Mouse (Mus musculus) CD4-positive, CD25-positive, alpha-beta regulatory T cell, adult 2 months (primary cell): ENCODE measurements at regions not wholly inside any gene's neighbourhood (a gene's known extent, or its start where the extent isn't known, plus 50 kb on each side); places are given as distances from the start of the nearest gene placed in this dataset.
"Not testable (repeated sequence)": the region's sequence is repeated elsewhere in the genome, so short reads cannot be mapped to it uniquely, and the experiment has no call there.

Source experiments
- DNase-seq: peaks from one replicate; pipeline ENCODE4 v3.0.0-alpha.2; 2012; ENCODE audit warnings: low read depth, low spot score

GRCm38 (mm10) chr2:72616412-72616811 is 140.5 kb downstream of the Cdca7 start:
- DNase-seq: no peak

GRCm38 (mm10) chr2:72619446-72619845 is 143.5 kb downstream of the Cdca7 start:
- DNase-seq: no peak

GRCm38 (mm10) chr2:72620182-72620652 is 144.3 kb downstream of the Cdca7 start:
- no peak for DNase-seq

DNA sequence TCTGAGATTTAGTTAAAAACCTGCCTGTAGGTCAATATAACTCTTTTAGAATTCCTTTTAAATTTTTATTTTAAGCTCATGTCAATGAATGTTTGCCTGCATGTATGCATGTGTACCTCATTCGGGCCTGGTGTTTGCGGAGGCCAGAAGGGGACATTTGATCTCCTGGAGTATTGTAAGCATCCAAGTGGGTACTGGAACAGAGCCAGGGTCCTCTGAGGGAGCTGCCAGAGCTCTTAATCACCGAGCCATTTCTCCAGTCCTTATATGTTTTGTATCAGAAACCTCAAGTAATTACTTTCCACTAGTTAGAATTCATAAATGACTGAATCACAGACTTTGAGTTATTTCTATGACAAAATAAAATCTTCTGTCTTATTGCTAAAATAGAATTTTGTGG is 152.0 kb downstream of the Cdca7 start:
- DNase-seq: no peak

DNA sequence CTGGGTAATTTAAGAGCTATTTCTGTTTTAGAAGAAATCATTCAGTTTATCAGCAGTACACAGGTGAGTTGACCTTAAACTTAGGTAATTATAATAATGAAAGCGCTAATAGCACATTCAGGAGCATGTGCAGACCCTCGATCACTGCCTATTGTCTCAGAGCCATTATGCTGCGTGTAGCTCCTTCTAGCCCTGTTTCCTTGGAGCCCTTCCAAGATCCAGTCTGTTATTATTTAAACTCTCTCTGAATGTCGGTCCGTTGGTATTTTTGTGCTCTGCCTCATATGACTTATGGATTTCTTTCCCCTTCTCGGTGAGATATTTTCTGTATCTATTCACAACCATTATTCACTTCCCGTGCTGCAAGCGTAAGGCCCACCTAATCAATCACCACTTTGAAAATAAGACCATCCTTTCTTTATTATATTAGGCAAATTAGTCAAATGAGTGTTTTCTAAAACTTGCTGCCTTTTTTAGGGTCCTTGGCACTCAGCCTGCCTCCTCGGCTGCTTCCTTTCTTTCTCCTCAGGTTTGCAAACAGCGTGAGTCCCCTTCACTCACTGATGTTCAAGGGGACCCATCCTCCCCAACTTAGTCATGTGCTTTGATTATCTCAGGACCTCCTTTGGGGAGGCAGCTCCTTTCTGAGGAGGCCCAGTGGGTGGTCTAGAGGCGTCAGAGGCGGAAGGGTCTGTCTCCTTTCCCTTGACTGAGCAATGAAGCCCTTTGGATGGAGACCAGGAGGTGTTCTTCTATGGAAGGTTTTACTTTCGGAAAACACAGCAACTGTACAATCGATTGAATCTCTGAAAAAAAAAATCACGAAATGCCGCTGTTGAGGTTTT is 152.9 kb downstream of the Cdca7 start:
- DNase-seq: no peak

GRCm38 (mm10) chr2:72629691-72630461 is 153.9 kb downstream of the Cdca7 start:
- DNase-seq: no peak

GRCm38 (mm10) chr2:72637881-72638620 is 162.1 kb downstream of the Cdca7 start:
- peak; percentile 3 for DNase-seq

DNA sequence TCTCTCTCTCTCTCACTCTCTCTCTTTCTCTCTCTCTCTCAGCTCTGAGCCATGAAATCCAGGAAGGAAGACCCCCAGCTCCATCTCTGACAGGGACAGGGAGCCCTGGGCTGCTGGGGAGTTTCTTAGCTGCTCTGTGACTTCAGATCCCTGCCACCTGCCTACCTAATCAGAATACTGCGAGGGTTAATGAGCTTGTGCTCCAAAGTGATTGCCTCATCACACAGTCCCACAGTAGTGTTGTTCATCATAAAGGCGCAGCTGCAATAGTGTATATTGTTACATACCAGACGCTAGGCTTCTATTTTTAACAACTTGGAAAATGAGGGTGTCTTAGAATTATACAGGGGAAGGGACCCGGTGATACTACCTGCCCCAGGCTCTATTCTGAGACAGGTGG is 163.1 kb downstream of the Cdca7 start:
- no peak for DNase-seq

DNA sequence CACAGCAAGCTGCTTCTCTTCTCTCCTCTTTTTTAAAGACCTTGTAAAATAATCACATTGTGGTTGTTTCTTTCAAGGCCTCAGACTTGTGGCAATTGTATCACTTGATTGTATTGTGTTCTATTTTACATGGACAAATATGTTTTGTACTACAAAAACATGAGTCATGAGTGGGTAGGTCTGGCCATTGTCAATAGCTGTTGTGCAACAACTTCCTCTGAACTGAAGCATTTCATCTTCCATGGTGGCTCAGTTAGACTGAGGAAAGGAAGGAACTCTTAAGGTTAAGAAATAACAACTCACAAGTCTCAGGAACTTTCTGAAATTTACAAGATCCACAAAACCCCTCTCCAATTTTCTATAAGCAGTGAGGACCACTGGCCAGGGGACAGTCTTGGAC is 165.3 kb downstream of the Cdca7 start:
- no peak for DNase-seq

DNA sequence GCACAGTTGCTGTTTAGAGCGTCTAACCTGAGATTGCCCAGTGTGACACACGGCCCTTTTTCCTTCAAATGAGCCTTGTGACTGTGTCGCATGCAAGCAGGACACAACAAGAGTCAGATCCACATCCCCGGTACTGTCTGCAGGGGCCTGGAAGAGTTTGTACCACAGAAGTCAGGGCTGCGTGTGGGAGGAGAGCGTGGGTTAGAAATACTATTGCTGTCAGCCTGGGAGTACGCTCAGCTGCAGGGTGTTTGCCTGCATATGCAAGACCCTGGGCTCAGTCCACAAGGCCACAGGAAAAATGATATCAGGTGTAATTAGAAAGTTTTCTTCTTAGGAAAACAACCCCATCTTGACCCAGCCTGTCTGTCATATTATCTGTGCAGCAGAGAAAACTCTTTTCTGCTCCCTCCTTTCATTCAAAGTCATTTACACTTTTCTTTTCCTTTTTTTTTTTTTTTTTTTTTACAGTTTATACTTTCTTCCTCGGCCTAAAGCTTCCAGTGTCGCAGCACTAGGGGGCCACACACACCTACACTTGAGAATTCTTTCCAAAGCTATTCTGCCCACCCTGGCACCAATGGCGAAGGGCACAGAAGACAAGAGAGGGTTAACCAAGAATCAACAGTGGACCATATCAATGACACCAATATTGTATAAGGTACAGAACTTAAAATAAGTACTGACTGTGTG is 168.3 kb downstream of the Cdca7 start:
- DNase-seq: no peak

DNA sequence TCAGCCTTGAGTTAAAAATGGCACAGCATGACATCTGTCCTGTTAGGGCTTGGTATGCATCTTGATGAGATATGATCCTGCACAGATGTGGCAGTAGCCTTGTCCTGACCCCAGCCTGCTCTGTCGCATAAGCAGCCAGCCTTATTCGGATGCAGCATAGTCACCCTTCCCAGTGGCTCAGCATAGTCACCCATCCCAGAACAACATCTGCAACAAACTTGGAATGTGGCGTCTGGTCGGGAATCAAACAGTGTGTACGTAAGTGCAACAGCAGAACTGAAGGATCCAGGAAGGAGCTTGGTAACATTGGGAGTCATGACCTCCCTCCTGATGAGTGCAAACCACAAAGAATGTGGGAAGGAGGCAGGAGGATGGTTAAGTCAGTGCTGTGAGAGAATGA is 171.7 kb downstream of the Cdca7 start:
- DNase-seq: no peak

DNA sequence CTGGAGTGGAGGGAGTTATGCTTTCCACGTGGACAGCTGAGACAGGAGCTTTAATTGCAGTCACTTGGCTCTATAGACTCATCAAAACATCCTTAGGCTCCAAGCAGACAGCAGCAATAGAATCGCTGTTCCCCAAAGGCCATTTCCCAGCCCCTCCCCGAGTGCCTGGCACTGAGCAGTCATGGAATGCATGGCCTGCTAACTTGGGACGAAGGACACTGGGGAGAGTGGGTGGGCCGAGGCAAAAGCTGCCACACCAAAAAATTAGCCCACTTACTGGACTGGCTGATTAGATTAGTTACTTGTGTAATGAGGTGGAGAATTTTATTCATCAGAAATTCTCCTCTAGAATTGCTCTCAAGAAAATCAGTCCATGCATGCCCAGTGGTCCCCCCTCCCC is 172.3 kb downstream of the Cdca7 start:
- DNase-seq: no peak

DNA sequence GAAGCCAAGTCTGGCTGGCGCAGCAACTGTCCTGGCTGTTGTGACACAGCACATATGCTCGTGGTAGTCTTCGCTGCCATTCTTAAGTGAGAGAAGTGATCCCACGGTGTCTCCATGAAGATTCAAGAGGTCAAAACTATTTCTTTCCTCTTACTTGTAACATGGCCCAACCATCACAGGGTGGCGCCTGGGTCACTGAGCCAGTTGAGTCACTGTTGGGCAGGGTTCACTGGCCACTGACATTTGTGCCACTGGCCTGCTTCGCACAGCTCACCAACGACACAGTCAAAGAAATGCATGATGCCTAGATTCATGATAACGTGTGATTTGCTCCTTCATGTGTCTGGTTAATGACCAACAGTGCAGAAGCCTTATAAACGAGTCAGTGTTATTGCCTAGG is 179.9 kb downstream of the Cdca7 start:
- no peak for DNase-seq

- DNase-seq: no peak
Observed at GRCm38 (mm10) chr2:72657101-72657920, 181.4 kb downstream of the Cdca7 start.

GRCm38 (mm10) chr2:72662396-72662795 is 186.4 kb downstream of the Cdca7 start:
- no peak for DNase-seq

GRCm38 (mm10) chr2:72662979-72663780 is 187.2 kb downstream of the Cdca7 start:
- no peak for DNase-seq

- not testable (repeated sequence) for DNase-seq
Observed at GRCm38 (mm10) chr2:72667396-72667795, 191.4 kb downstream of the Cdca7 start.

GRCm38 (mm10) chr2:72672908-72673901 is 197.2 kb downstream of the Cdca7 start:
- no peak for DNase-seq

- DNase-seq: no peak
Observed at GRCm38 (mm10) chr2:72674229-72674628, 198.3 kb downstream of the Cdca7 start.
